Mouse (Mus musculus) lung, adult 2 months (tissue): ENCODE measurements around the gene Slc25a48. TPM values are rescaled to one million over a fixed set of nuclear protein-coding genes. Genes with fewer than 3 reads are reported as not detected.
A peak's percentile ranks its signal among the peaks of the same experiment; 100 is the strongest.

Source experiments
- DNase-seq: peaks from one replicate; pipeline ENCODE4 v3.0.0; 2022
- H3K4me1 ChIP-seq: fragments of 200-500 bp; 2 replicates; pipeline ENCODE4 v1.6.1; 2011; ENCODE audit warnings: low read length; ENCODE audit not compliant: control insufficient read depth, insufficient read depth
- H3K4me3 ChIP-seq: fragments of 200-500 bp; replicated peaks from 2 replicates; pipeline ENCODE3; 2011; ENCODE audit warnings: low read depth, mild to moderate bottlenecking, control low read depth, low read length; ENCODE audit errors: extremely low read depth
- CTCF ChIP-seq: fragments of 200-500 bp; IDR thresholded peaks from 2 replicates; pipeline ENCODE4 v1.5.1; 2011; ENCODE audit warnings: mild to moderate bottlenecking, low read length, control low read depth; ENCODE audit not compliant: insufficient read depth
- POLR2A ChIP-seq: fragments of 200-500 bp; IDR thresholded peaks from 2 replicates; pipeline ENCODE4 v1.6.1; 2011; ENCODE audit warnings: low read depth, mild to moderate bottlenecking, control low read depth, low read length, borderline replicate concordance; ENCODE audit errors: extremely low read depth
- WGBS: fragments of 180-500 bp; shearing (Covaris S2); methylation state at CpG from one replicate; pipeline ENCODE4 v1.1.7; 2018; 5-methylcytosine and 5-hydroxymethylcytosine counted together
- polyA plus RNA-seq: library from polyadenylated mRNA; depleted of rRNA; stranded (reverse); fragments of >200 nt; gene quantifications from 2 replicates; pipeline ENCODE4 v1.2.3, GENCODE M21; 2012; rRNA removed

Slc25a48 gene
- polyA plus RNA-seq, 1 experiment = 0.51 TPM

DNA sequence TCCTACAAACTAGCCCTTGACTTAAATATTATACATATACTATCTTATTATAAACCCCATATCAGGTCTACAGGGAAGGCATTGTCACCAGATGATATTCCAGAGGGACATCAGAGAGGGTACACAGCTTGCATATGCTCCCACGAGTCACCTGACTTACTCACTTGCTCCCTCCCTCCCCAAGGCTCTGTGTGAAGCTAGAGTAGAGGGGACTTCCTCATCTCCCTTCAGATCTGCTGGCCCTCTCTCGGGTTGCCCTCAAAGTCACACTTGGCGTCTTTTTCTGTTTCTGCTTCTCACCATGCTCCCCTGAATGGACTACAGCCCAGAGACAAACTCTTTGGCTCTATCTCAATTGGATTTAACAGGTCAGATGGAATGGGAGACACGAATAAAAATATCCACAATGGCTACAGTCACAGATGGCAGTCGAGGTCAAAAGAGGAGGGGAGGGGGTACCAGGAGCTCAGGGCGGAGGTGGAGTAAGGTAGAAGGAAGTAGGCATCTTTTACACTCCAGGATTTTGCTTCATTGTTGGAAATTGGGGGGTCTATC is 63.8 kb downstream of the Slc25a48 start:
- DNase-seq = no peak
- H3K4me1 ChIP-seq = no peaks in the 10 kb centered on the region
- no peak overlapping the region for H3K4me3 ChIP-seq
- no peak for TF ChIP-seq POLR2A
- no peak for TF ChIP-seq CTCF
- WGBS = 57% methylated on average over 6 of the region's 6 CpGs

DNA sequence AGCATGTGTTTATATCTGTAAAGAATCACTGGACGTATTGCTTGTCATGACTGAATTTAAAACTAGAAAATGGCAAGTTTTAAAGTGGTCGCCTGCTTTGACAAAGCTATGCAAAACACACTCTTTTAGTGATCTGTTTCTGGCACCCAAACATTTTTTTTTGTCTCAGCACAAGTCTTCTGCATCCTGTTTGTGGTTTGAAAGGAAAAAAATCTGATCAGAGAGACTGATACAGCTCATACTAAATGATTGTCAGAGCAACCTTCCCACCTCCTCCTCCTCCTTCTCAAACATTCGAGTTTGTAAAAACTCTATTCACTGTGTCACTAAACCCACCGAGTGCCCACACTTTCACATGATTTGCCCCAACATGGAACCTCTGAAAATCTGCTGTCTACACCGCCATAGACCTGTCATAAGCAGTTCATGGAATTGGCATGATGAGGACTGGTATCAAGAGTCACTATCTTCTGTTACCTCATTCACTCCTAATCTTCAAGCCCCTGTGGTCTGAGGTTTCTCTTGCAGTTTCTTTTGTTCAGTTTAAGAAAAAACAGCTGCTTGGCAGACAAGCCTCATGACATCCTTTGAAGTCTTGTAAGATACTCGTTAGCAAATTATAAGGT is 68.8 kb downstream of the Slc25a48 start:
- Histone ChIP-seq H3K4me1 (no peaks in the 10 kb centered on the region), H3K4me3 (no peak overlapping the region)
- 55% methylated on average over 6 of the region's 6 CpGs for whole genome bisulfite sequencing
- no peak for TF ChIP-seq POLR2A
- no peak for TF ChIP-seq CTCF
- no peak for DNase-seq

DNA sequence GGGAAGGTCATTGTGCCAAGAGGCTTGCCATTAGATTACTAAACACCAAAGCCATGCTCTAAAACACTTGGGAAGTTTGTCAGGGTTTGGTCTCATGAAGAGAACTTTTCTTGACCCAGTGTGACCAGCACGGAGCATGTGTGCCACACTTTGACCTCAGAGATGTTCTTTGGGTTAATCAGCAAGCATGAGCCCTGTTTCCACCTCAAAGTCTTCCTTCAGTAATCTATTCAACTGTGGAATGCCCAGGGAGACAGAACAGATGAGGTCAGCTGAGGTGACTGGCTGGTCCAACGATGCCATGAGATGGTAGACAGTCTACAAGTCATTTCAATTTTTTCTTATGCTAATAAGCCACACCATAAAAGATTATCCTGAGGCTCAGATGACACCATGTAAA is 71.6 kb downstream of the Slc25a48 start:
- no peak for TF ChIP-seq POLR2A
- no peak for TF ChIP-seq CTCF
- 81% methylated on average over 2 of the region's 2 CpGs for WGBS
- DNase-seq = no peak
- Histone ChIP-seq H3K4me1 (no peaks in the 10 kb centered on the region), H3K4me3 (no peak overlapping the region)

DNA sequence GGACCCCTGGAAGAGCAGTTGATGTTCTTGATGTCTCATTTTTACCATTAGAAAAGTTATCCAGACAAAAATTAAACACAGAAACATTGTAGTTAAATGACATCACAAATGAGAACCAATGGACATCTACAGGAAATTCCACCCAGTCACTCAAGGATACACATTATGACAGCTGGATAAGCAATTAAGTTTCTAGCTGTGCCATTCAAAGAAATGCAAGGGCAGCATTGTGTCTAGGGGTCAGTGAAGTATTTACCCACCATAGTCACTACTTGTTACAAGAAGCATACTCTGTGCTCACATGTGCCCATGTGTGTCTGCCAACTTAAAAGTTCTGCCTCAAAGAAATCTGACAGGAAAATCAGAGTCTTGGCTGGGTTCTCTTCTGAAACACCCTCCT is 75.4 kb downstream of the Slc25a48 start:
- no peak for DNase-seq
- H3K4me3 ChIP-seq = no peak overlapping the region
- TF ChIP-seq POLR2A = no peak
- TF ChIP-seq CTCF = no peak
- no peaks in the 10 kb centered on the region for H3K4me1 ChIP-seq

DNA sequence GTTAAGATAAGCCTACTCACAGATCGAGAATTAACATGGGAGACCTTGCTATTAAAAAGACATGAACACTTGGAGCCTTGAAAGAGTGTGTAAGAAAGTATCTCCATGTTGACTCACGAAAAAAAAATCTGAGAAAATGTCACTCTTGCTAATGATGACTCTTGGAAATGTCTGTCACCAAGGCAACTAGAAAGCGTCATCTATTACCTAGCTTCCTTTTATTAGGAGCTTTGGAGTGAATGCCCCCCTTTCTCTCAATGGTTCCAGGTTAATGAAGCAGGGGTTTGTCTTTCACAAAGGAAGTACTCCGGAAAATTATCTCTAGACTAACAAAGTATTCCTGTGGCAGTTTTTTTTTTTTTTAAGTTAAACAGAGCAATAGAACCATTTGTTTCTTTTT is 78.2 kb downstream of the Slc25a48 start:
- no peak for DNase-seq
- no peak for TF ChIP-seq POLR2A
- TF ChIP-seq CTCF = no peak
- H3K4me1 ChIP-seq = no peaks in the 10 kb centered on the region
- 62% methylated on average over 4 of the region's 4 CpGs for WGBS
- no peak overlapping the region for H3K4me3 ChIP-seq

DNA sequence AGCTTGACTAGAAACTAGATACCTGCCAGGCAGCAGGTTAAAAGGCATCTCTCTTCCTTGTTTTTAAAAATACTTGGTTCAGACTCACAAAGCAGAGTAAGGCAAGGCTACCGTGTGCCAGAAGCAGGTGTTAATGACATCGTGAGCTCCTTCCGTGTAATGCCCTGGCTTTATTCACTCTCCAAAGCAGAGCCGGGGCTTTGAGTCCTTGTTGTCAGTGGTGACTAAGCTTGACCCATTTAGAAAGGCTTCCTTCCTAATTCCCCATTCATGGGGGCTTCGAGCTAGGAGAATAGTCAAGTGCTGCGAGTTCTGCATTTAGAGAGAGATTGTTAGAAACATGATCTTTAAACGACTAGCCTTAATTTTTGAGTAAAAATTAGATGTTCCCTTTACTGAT is 78.7 kb downstream of the Slc25a48 start:
- no peak for TF ChIP-seq CTCF
- no peak for TF ChIP-seq POLR2A
- Histone ChIP-seq H3K4me1 (no peaks in the 10 kb centered on the region), H3K4me3 (no peak overlapping the region)
- DNase-seq = no peak
- WGBS = 48% methylated on average over 7 of the region's 7 CpGs

DNA sequence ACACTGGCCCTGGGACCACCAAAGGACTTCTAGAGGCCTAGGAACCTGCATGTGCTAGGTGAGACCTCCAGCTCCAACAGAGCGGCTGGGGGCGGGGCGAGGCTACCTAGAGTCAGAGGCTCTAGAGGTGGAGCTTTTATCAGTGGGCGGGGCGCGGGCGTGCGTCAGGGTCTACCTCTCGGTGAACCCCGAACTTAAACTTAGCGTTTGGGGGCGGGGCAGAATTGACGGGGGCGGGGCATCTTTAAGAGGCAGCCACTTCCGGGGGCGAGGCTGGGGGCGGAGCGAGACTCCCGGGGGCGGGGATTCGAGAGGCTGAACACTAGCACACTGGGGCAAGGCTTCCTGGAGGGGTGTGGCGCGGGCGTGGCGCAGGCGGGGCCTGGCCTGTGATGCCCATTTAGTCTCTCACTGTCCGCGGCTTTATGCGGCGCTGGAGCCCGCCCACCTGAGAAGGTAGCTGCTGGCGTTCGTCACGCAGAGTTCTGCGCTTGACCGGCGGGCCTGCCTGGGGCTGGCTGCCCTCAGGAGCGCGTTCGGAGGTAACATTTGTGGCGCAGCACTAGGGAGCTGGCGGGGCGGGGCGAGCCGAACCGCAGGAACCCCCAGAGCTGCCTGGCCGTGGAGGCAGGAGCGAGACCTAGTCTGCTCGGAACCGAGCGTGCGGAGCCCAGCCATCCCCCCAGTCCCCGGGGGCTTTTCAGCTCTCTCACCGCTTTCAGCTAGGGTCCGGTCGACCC is 84.1 kb downstream of the Slc25a48 start, which contains the start of gene Fbxl21:
Fbxl21 (plus strand) TSS at position 392 of the 740 bp plus-strand sequence.
- H3K4me3 ChIP-seq = peak within 1 kb of the TSS; percentile 56
- H3K4me1 ChIP-seq = no peaks in the 10 kb centered on the region
- 2% methylated on average over 56 of the region's 56 CpGs for WGBS
- peak; percentile 92 for DNase-seq
- TF ChIP-seq CTCF (no peak), POLR2A (peak; percentile 81; the same call in 1 of the 2 replicates)

DNA sequence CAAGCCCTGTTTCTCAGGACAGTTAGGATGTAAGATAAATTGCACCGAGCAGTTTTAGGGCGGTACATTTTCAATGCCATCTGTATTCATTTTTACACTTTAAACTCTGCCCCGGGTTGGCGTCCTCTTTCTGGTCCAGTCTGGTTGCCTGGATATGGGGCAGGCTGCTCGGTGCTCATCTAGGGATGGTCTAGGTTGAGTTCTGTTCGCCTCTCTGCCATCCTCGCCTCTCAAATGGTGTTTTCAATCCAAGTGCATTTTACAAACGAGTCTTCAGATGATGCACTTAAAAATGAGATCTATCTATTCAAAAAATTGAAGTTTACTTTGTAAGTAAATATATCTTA is 84.6 kb downstream of the Slc25a48 start:
- DNase-seq = no peak
- TF ChIP-seq CTCF (no peak), POLR2A (no peak)
- 3% methylated on average over 8 of the region's 8 CpGs for WGBS
- no peaks in the 10 kb centered on the region for H3K4me1 ChIP-seq
- H3K4me3 ChIP-seq = peak overlapping the region; percentile 56

Other genes with a start within 250 kb of the Slc25a48 start
- not detected in 2 replicates for gene Neurog1, start 186.2 kb upstream of the Slc25a48 start, polyA plus RNA-seq
- gene Cxcl14, start 141.8 kb upstream of the Slc25a48 start, polyA plus RNA-seq = 285 and 286 TPM in 2 replicates
- gene Gm3045, start 11.8 kb upstream of the Slc25a48 start, polyA plus RNA-seq = 0.06 TPM in 1 of 2 replicates, not detected in the other
- gene Il9, start 43.9 kb downstream of the Slc25a48 start, polyA plus RNA-seq = not detected in 2 replicates
- 1.2 and 1.3 TPM in 2 replicates for gene Fbxl21, start 84.1 kb downstream of the Slc25a48 start, polyA plus RNA-seq
- gene Lect2, start 110.1 kb downstream of the Slc25a48 start, polyA plus RNA-seq = not detected in 2 replicates
- 50.8 and 53.9 TPM in 2 replicates for gene Tgfbi, start 171.2 kb downstream of the Slc25a48 start, polyA plus RNA-seq